Mouse (Mus musculus) stomach, postnatal 0 days (tissue): ENCODE data around the gene Hoxa3.

ENCODE experiments used
- CTCF ChIP-seq: IDR thresholded peaks from 2 replicates; pipeline ENCODE4 v1.5.1; 2016; ENCODE audit warnings: antibody characterized with exemption, low read depth, mild to moderate bottlenecking, moderate library complexity
- EP300 ChIP-seq: optimal IDR thresholded peaks from 2 replicates; pipeline ENCODE3; 2016; ENCODE audit warnings: antibody characterized with exemption

DNA sequence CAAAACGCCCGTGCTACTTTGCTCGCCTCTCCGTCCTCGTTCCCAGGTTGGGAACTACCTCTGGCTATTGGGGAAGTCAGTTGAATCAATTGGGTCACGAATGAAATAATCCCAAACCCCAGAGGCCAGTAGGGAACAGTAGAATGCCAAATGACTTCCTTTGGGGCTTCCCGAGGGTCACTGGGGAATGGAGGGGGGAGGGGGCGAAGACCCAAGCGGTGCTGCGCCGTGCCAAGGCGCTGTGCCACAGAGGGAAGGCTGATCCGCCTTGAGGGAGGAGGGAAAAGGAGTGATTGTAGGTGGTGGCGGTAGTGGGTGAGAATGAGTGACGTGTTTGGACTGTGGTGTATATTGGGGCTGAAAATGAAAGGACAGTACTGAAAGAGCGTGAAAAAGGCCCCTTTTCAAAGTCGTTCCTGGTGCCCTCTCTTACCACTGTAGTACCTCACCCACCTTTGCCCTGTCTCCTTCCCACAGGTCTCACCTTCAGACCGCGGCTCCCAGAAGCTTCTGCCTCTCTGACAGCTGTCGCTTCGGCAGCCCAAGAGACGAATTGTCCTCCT, 499 bp downstream of the Hoxa3 start:
- TF ChIP-seq CTCF (no peak), EP300 (no peak)
